Mouse (Mus musculus): ENCODE results near the gene Lrrc29. TPM values are rescaled to one million over a fixed set of nuclear protein-coding genes. Genes with fewer than 3 reads are reported as not detected.
"Not testable (repeated sequence)": the region's sequence is repeated elsewhere in the genome, so short reads cannot be mapped to it uniquely, and the experiment has no call there.

Gene Lrrc29
- polyA plus RNA-seq, 1 experiment from 2014 or later, result 1.3 TPM

GRCm38 (mm10) chr8:105298351-105299252 is 27.5 kb downstream of the Lrrc29 start:
- Histone ChIP-seq H3K9ac (ENCODE audit: low read length) (peak overlapping the region; percentile 88), H3K4me2 (ENCODE audit: low read depth) (peak overlapping the region; percentile 97), H3K36me3 (ENCODE audit: control insufficient read depth, insufficient read depth, low read length) (peaks cover 11% of the 10 kb centered on the region), H3K27me3 (ENCODE audit: control insufficient read depth, insufficient read depth, low read length) (no peaks in the 10 kb centered on the region), H3K4me3 (ENCODE audit: low read depth, low read length) (peak overlapping the region; percentile 97), H3K4me1 (ENCODE audit: control insufficient read depth, insufficient read depth, low read length) (peaks cover 9% of the 10 kb centered on the region), H3K27ac (ENCODE audit: low read depth, low read length) (no peak overlapping the region), H3K9me3 (ENCODE audit: control insufficient read depth, low read length) (no peaks in the 10 kb centered on the region)
- 61% methylated on average over 18 of the region's 18 CpGs for WGBS
- DNase-seq (ENCODE audit: low spot score) (no peak), ATAC-seq (ENCODE audit: insufficient read depth, low FRiP score, low TSS enrichment) (no peak)

- WGBS, result under 1% methylated on average over 58 of the region's 58 CpGs
Measured at GRCm38 (mm10) chr8:105297511-105298192, 28.4 kb downstream of the Lrrc29 start, which contains the start of gene E2f4. TSS of gene E2f4 (plus strand) at chr8:105297663.

GRCm38 (mm10) chr8:105295895-105296573 is 30.0 kb downstream of the Lrrc29 start, which contains the start of gene Exoc3l:
TSS of gene Exoc3l (minus strand) at chr8:105296101.
- Histone ChIP-seq H3K27me3 (ENCODE audit: control insufficient read depth, insufficient read depth, low read length) (no peaks in the 10 kb centered on the region), H3K36me3 (ENCODE audit: control insufficient read depth, insufficient read depth, low read length) (peaks cover 6% of the 10 kb centered on the region), H3K4me3 (ENCODE audit: low read depth, low read length) (peak within 1 kb of the TSS; percentile 97; the same call in 1 of the 2 replicates), H3K4me1 (ENCODE audit: control insufficient read depth, insufficient read depth, low read length) (peaks cover 9% of the 10 kb centered on the region), H3K9me3 (ENCODE audit: control insufficient read depth, low read length) (no peaks in the 10 kb centered on the region), H3K9ac (ENCODE audit: low read length) (no peak within 1 kb of the TSS), H3K27ac (ENCODE audit: low read depth, low read length) (no peak within 1 kb of the TSS), H3K4me2 (ENCODE audit: low read depth) (peak within 1 kb of the TSS; percentile 97; the same call in 1 of the 2 replicates)
- DNase-seq (ENCODE audit: low spot score) (no peak), ATAC-seq (ENCODE audit: insufficient read depth, low FRiP score, low TSS enrichment) (no peak)
- 60% methylated on average over 11 of the region's 11 CpGs for WGBS

More at GRCm38 (mm10) chr8:105297511-105298192, 28.4 kb downstream of the Lrrc29 start, which contains the start of gene E2f4:
- Histone ChIP-seq H3K9me3 (ENCODE audit: control insufficient read depth, low read length) (no peaks in the 10 kb centered on the region), H3K27me3 (ENCODE audit: control insufficient read depth, insufficient read depth, low read length) (no peaks in the 10 kb centered on the region), H3K4me1 (ENCODE audit: control insufficient read depth, insufficient read depth, low read length) (peaks cover 9% of the 10 kb centered on the region), H3K27ac (ENCODE audit: low read depth, low read length) (0 out of 2 replicates have a peak within 1 kb of the TSS, but pooled peaks have one; percentile 21), H3K4me3 (ENCODE audit: low read depth, low read length) (peak within 1 kb of the TSS; percentile 97), H3K9ac (ENCODE audit: low read length) (peak within 1 kb of the TSS; percentile 88), H3K36me3 (ENCODE audit: control insufficient read depth, insufficient read depth, low read length) (peaks cover 9% of the 10 kb centered on the region), H3K4me2 (ENCODE audit: low read depth) (peak within 1 kb of the TSS; percentile 97)
- DNase-seq (ENCODE audit: low spot score) (peak; percentile 92), ATAC-seq (ENCODE audit: insufficient read depth, low FRiP score, low TSS enrichment) (peak; percentile 86)

GRCm38 (mm10) chr8:105295256-105295655 is 30.8 kb downstream of the Lrrc29 start:
- DNase-seq (ENCODE audit: low spot score), result no peak
- H3K9ac ChIP-seq (ENCODE audit: low read length), result no peak overlapping the region
- H3K4me3 ChIP-seq (ENCODE audit: low read depth, low read length), result no peak overlapping the region
- H3K27ac ChIP-seq (ENCODE audit: low read depth, low read length), result no peak overlapping the region
- peaks cover 12% of the 10 kb centered on the region for H3K4me1 ChIP-seq (ENCODE audit: control insufficient read depth, insufficient read depth, low read length)
- H3K27me3 ChIP-seq (ENCODE audit: control insufficient read depth, insufficient read depth, low read length), result peaks cover 7% of the 10 kb centered on the region
- H3K4me2 ChIP-seq (ENCODE audit: low read depth), result no peak overlapping the region
- H3K9me3 ChIP-seq (ENCODE audit: control insufficient read depth, low read length), result no peaks in the 10 kb centered on the region
- 75% methylated on average over 11 of the region's 11 CpGs for WGBS
- ATAC-seq (ENCODE audit: insufficient read depth, low FRiP score, low TSS enrichment), result no peak
- H3K36me3 ChIP-seq (ENCODE audit: control insufficient read depth, insufficient read depth, low read length), result peaks cover 2% of the 10 kb centered on the region; the same call in 1 of the 2 replicates

DNA sequence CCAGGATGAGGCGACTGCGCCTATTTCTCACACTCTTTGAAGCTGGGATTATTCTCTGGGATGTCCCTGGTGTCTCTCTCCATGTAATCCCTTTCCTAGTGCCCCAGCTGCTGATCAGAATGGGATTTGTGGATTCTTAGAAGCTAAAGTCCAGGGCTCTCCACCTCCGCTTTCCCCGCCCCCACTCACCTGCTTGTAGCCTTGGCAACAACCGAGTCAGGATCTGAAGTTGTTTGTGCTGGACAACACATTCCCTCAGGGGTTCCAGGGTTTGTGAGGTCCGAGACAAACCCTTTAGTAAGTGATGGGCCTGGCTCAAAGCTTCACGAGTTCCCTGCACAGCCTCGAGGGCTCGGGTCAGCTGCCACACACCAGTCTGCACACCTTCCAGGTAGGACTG is 31.3 kb downstream of the Lrrc29 start:
- Histone ChIP-seq H3K36me3 (ENCODE audit: control insufficient read depth, insufficient read depth, low read length) (no peaks in the 10 kb centered on the region), H3K4me1 (ENCODE audit: control insufficient read depth, insufficient read depth, low read length) (peaks cover 15% of the 10 kb centered on the region), H3K4me3 (ENCODE audit: low read depth, low read length) (no peak overlapping the region), H3K9ac (ENCODE audit: low read length) (no peak overlapping the region), H3K27me3 (ENCODE audit: control insufficient read depth, insufficient read depth, low read length) (peaks cover 11% of the 10 kb centered on the region), H3K4me2 (ENCODE audit: low read depth) (no peak overlapping the region), H3K9me3 (ENCODE audit: control insufficient read depth, low read length) (no peaks in the 10 kb centered on the region), H3K27ac (ENCODE audit: low read depth, low read length) (no peak overlapping the region)
- DNase-seq (ENCODE audit: low spot score), result no peak
- no peak for ATAC-seq (ENCODE audit: insufficient read depth, low FRiP score, low TSS enrichment)
- 70% methylated on average over 9 of the region's 9 CpGs for WGBS

GRCm38 (mm10) chr8:105293405-105293804 is 32.7 kb downstream of the Lrrc29 start:
- H3K9me3 ChIP-seq (ENCODE audit: control insufficient read depth, low read length), result no peaks in the 10 kb centered on the region
- no peak overlapping the region for H3K27ac ChIP-seq (ENCODE audit: low read depth, low read length)
- no peaks in the 10 kb centered on the region for H3K36me3 ChIP-seq (ENCODE audit: control insufficient read depth, insufficient read depth, low read length)
- no peak for DNase-seq (ENCODE audit: low spot score)
- peaks cover 11% of the 10 kb centered on the region for H3K4me1 ChIP-seq (ENCODE audit: control insufficient read depth, insufficient read depth, low read length)
- 67% methylated on average over 19 of the region's 19 CpGs for WGBS
- H3K4me2 ChIP-seq (ENCODE audit: low read depth), result no peak overlapping the region
- H3K4me3 ChIP-seq (ENCODE audit: low read depth, low read length), result no peak overlapping the region
- H3K9ac ChIP-seq (ENCODE audit: low read length), result no peak overlapping the region
- H3K27me3 ChIP-seq (ENCODE audit: control insufficient read depth, insufficient read depth, low read length), result peaks cover 11% of the 10 kb centered on the region
- ATAC-seq (ENCODE audit: insufficient read depth, low FRiP score, low TSS enrichment), result no peak

GRCm38 (mm10) chr8:105292471-105292870 is 33.6 kb downstream of the Lrrc29 start:
- H3K9me3 ChIP-seq (ENCODE audit: control insufficient read depth, low read length), result no peaks in the 10 kb centered on the region
- no peaks in the 10 kb centered on the region for H3K36me3 ChIP-seq (ENCODE audit: control insufficient read depth, insufficient read depth, low read length)
- no peak overlapping the region for H3K4me2 ChIP-seq (ENCODE audit: low read depth)
- H3K4me1 ChIP-seq (ENCODE audit: control insufficient read depth, insufficient read depth, low read length), result 0 out of 2 replicates have a peak, but pooled peaks cover 10% of the 10 kb centered on the region
- H3K27ac ChIP-seq (ENCODE audit: low read depth, low read length), result no peak overlapping the region
- H3K4me3 ChIP-seq (ENCODE audit: low read depth, low read length), result no peak overlapping the region
- H3K27me3 ChIP-seq (ENCODE audit: control insufficient read depth, insufficient read depth, low read length), result peaks cover 11% of the 10 kb centered on the region
- ATAC-seq (ENCODE audit: insufficient read depth, low FRiP score, low TSS enrichment) (no peak), DNase-seq (ENCODE audit: low spot score) (no peak)
- no peak overlapping the region for H3K9ac ChIP-seq (ENCODE audit: low read length)
- 74% methylated on average over 7 of the region's 7 CpGs for WGBS

DNA sequence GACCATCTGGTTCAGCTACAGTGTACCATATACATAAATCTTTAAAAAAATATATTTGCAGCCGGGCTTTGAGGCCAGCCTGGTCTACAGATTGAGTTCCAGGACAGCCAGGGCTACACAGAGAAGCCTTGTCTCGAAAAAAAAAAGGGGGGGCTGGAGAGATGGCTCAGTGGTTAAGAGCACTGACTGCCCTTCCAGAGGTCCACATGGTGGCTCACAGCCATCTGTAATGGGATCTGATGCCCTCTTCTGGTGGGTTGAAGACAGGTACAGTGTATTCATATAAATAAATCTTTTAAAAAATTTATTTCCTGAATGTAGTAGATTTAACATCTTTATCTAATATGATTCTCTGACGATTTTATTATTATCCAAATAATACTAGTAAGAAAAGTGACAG is 34.3 kb downstream of the Lrrc29 start:
- 73% methylated on average over 3 of the region's 3 CpGs for WGBS
- not testable (repeated sequence) for H3K9ac ChIP-seq (ENCODE audit: low read length); H3K4me3 ChIP-seq (ENCODE audit: low read depth, low read length); ATAC-seq (ENCODE audit: insufficient read depth, low FRiP score, low TSS enrichment); H3K9me3 ChIP-seq (ENCODE audit: control insufficient read depth, low read length); DNase-seq (ENCODE audit: low spot score); H3K27ac ChIP-seq (ENCODE audit: low read depth, low read length); H3K4me2 ChIP-seq (ENCODE audit: low read depth); H3K36me3 ChIP-seq (ENCODE audit: control insufficient read depth, insufficient read depth, low read length)
- Histone ChIP-seq H3K27me3 (ENCODE audit: control insufficient read depth, insufficient read depth, low read length) (peaks cover 11% of the 10 kb centered on the region), H3K4me1 (ENCODE audit: control insufficient read depth, insufficient read depth, low read length) (0 out of 2 replicates have a peak, but pooled peaks cover 10% of the 10 kb centered on the region)
